9 mouse cellular contexts compared by ENCODE assay signal in the genomic region with DNA sequence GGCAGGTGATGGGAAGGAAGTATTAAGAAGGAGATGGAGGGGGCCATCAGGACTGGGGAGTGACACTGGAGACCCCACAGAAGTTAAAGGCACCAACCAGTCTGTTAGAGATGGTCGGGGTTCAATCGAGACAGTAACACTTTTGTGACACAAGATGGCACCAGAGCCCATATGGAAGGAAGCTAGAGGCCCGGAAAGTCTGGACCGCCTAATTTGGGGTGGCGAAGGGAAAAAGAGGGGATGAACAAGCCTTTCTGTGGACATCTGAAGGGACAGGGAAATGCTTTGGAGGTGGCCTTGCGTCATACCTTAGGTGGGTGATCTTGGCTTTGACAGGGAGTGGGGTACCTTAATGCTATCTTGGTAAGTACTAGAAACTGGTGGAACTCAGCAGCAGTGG. TPM values are rescaled to one million over a fixed set of nuclear protein-coding genes. Genes with fewer than 3 reads are reported as not detected.
DNase-seq lines count a peak whose midpoint lies in the region; ATAC-seq lines count a peak whose summit lies in the region.
"Had no signal": no experiment of that assay in that cellular context is flagged by ENCODE, and none has a peak within 500 bp of the region (broad histone marks: within the 10 kb centered on the region; RNA-seq: fewer than 3 reads in every experiment).

No protein-coding gene starts in this region.

- no peak overlapping the region for H3K9ac ChIP-seq in intestine, embryonic 16.5 days (ENCODE audit: low read depth, low read length)
- H3K9ac ChIP-seq: neural tube, embryonic 12.5 days had no signal

- H3K4me3 ChIP-seq in embryonic facial prominence, embryonic 10.5 days: no peak overlapping the region
- no peak overlapping the region for H3K4me3 ChIP-seq in intestine, embryonic 16.5 days (ENCODE audit: low read length)
- H3K4me3 ChIP-seq: neural tube, embryonic 12.5 days had no signal

- no peaks in the 10 kb centered on the region for H3K27me3 ChIP-seq in embryonic facial prominence, embryonic 10.5 days (replicated peaks; ENCODE audit: low read depth, poor library complexity, severe bottlenecking)
- no peaks in the 10 kb centered on the region for H3K27me3 ChIP-seq in intestine, embryonic 16.5 days (replicated peaks; ENCODE audit: control insufficient read depth, insufficient read depth, low read length)
- H3K27me3 ChIP-seq: neural tube, embryonic 12.5 days had no signal

- peaks cover 100% of the 10 kb centered on the region for H3K36me3 ChIP-seq in embryonic facial prominence, embryonic 10.5 days (replicated peaks)
- H3K36me3 ChIP-seq in intestine, embryonic 16.5 days (ENCODE audit: control insufficient read depth, insufficient read depth, low read length): peaks cover 17% of the 10 kb centered on the region

- no peaks in the 10 kb centered on the region for H3K4me1 ChIP-seq in embryonic facial prominence, embryonic 10.5 days
- no peaks in the 10 kb centered on the region for H3K4me1 ChIP-seq in intestine, embryonic 16.5 days (ENCODE audit: control insufficient read depth, insufficient read depth, low read length)
- H3K4me1 ChIP-seq: neural tube, embryonic 12.5 days had no signal

- 62% methylated on average over 6 of the region's 6 CpGs for WGBS in embryonic facial prominence, embryonic 10.5 days
- 59% methylated on average over 6 of the region's 6 CpGs for WGBS in intestine, embryonic 16.5 days

- ATAC-seq in CD4-positive, CD25-positive, alpha-beta regulatory T cell, adult 4 months: no peak
- ATAC-seq in intestine, embryonic 16.5 days: no peak

- no peak overlapping the region for H3K4me2 ChIP-seq in intestine, embryonic 16.5 days (ENCODE audit: low read depth, low read length)
- H3K4me2 ChIP-seq: neural tube, embryonic 12.5 days had no signal

- H3K9me3 ChIP-seq in embryonic facial prominence, embryonic 10.5 days: no peaks in the 10 kb centered on the region
- H3K9me3 ChIP-seq in intestine, embryonic 16.5 days (ENCODE audit: control insufficient read depth, low read length): no peaks in the 10 kb centered on the region
- H3K9me3 ChIP-seq: neural tube, embryonic 12.5 days had no signal

- H3K27ac ChIP-seq in embryonic facial prominence, embryonic 10.5 days (replicated peaks): no peak overlapping the region
- H3K27ac ChIP-seq in intestine, embryonic 16.5 days (ENCODE audit: low read length): no peak overlapping the region
- H3K27ac ChIP-seq: neural tube, embryonic 12.5 days had no signal

- DNase-seq in CD4-positive, CD25-positive, alpha-beta regulatory T cell, adult 2 months (ENCODE audit: low read depth, low spot score): peak; percentile 23
- DNase-seq in kidney, postnatal 10 days: peak; percentile 44
- no peak for DNase-seq in kidney, adult 18-20 months
- DNase-seq in ES-CJ7 (ENCODE audit: low read depth, low spot score): peak; percentile 33
- peak; percentile 33 for DNase-seq in embryonic facial prominence, embryonic 10.5 days (ENCODE audit: low spot score)
- no peak for DNase-seq in urinary bladder, postnatal 4 days (ENCODE audit: low spot score in 2 of 2)

RNA-seq across cellular contexts. Expression of gene Sh2b2, which starts 35.0 kb away (rescaled TPM):
- polyA plus RNA-seq in CD4-positive, CD25-positive, alpha-beta regulatory T cell, adult 4 months (2017; shearing (Covaris generic)): under 1 TPM in 1 of 2 experiments, not detected in 1; 0.15 TPM
- polyA plus RNA-seq in embryonic facial prominence, embryonic 10.5 days (2016; fragmentation: Nextera tagmentation; extraction: Ambion mirVana): 14.1 and 17.0 TPM in 2 replicates
- 2.2 TPM in 2 replicates for polyA plus RNA-seq in intestine, embryonic 16.5 days (2015; fragmentation: Nextera tagmentation; extraction: Ambion mirVana)

Comparison
In these comparisons a context has a peak if more than half of its experiments do, and no peak if none do; other contexts are left out.
1. DNase-seq: peak in CD4-positive, CD25-positive, alpha-beta regulatory T cell, adult 2 months (single experiment), kidney, postnatal 10 days (single experiment), ES-CJ7 (single experiment) and embryonic facial prominence, embryonic 10.5 days (single experiment); none in kidney, adult 18-20 months (single experiment) and urinary bladder, postnatal 4 days (0 of 2).